Mouse (Mus musculus) retina, embryonic 14.5 days (tissue): ENCODE results near the gene Fer.

Experiments used
- DNase-seq: peaks from one replicate; pipeline ENCODE4 v3.0.0-alpha.2; 2015; ENCODE audit warnings: low spot score

Fer gene

DNA sequence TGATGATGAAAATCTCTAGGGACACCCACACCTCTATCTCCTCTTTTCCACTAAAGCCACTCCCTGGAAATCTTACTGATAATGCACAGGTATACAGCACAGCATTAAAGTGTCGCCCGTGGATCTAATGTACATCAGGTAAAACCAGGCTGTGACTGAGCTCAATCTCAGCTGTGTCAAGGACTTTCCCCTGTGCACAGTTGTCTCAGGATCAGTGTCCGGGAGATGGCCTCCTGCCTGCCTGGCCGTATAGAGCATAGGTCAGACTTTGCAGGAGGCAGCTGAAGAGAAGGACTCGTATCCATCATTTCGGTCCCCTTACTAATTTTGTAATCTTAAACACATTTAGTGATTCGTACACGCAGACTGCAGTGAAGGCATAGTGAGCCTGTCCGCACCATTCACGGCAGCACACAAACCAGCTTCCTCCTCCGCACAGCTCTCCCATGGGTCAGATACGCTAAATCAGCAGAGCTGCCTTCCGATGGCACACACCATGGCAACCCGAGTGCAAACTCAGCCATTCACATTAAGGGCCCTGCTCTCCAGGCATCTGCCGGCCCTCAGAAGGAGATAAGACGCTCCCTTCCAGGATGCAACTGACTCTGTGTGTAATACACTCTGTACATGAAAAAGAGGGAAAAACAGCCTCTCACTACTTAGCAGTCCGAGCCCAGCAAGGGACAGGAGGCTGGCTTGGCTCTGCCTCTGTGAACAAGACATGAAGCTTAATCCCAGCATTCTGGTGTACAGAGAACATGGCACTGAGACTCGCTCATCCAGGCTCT is 277.4 kb downstream of the Fer start:
- DNase-seq, result no peak

- no peak for DNase-seq
Measured at GRCm38 (mm10) chr17:64141856-64142255, 279.0 kb downstream of the Fer start.

DNA sequence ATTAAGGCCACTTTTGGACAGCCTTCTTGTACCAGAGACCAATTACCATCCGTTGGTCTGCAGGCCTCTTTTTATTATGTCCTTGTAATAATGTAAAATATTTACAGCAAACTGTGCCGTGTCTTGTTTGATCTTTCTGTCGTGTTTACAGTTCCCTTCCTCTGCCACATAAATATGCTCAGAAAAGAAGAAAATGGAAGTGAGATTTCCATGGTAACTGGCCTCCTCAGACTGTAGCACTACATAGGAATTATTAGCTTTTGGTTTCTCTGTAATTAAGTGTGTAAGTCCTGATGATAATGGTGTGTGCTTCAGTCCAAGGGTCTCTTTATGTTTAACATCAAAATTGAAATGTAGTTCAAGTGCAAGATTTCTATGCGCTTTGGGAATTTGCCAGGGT is 283.5 kb downstream of the Fer start:
- no peak for DNase-seq

- DNase-seq, result no peak
Measured at GRCm38 (mm10) chr17:64150717-64151116, 287.9 kb downstream of the Fer start.

DNA sequence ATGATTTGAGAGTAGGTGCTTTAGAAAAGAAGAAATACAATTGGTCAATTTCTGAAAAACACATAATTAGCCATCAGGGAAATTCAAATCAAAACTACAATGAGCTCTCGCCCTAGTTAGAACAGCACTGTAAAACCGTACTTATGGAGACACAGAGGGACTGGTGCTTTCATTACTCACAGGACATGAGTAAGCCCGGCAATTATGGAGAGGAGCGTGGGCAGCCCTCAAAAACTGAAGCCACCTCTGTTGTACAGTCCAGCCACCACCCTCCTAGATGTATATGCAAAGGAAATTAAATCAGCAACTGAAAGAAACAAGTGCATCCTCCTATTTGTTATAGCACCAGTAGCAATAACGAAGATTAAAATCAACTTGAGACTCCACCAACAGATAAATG is 304.9 kb downstream of the Fer start:
- DNase-seq, result no peak

DNA sequence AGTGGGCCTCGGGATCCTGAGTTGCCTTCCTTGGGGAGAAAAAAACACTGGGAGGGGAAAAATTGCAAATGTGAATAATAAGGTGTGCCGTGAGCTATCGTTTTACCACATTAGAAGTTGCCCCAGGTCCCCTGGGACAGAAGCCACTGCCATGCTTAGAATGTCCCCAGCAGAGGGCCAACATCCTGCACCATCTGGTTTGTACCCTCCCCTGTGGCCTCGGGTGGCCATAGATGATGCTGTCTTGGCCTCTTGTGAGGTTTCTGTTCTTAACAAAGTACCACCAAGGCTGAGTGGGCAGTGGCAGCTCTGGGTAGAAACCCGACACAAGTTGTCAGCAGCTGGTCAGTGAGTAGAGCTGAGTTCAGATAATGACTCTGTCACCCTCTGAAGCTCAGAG is 307.2 kb downstream of the Fer start:
- peak; percentile 49 for DNase-seq

DNA sequence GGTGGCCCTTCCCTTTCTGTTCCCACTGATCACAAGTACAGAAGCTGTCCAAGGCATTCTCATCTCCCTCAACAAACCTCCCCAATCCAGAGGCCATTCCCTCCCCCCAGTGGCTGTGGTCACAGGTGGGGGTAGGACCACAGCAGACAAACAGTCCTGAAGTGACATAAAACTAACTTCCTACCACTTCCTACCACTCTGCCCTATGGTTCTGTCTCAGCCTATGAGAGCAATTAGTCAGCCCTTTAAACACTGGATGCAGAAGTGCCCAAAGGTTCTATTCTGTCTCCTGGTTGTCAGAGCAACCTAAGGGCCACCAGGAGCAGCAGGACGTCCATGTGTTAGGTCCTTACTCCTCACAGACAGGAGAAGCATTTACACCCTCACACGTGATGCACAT is 309.6 kb downstream of the Fer start:
- no peak for DNase-seq

GRCm38 (mm10) chr17:64180546-64180945 is 317.7 kb downstream of the Fer start:
- DNase-seq, result no peak

DNA sequence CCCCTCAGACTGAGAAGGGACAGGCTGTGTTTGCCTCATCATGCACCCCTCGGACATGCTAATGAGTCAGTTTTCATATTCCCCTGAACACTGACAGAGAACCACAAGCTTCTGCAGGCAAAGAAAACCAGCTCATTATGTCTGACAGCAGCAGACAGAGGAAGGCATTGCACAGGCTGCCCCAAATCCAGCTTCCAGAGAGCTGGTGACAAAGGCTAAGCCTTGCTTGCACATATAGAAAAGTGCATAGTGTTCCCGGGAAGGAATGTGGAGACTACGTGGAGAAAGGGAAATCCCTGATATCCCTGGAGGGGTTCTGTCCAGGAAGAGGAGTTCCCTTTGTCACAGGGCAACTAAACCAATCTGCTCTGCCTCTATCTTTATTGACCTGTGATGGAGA is 318.4 kb downstream of the Fer start:
- no peak for DNase-seq

DNA sequence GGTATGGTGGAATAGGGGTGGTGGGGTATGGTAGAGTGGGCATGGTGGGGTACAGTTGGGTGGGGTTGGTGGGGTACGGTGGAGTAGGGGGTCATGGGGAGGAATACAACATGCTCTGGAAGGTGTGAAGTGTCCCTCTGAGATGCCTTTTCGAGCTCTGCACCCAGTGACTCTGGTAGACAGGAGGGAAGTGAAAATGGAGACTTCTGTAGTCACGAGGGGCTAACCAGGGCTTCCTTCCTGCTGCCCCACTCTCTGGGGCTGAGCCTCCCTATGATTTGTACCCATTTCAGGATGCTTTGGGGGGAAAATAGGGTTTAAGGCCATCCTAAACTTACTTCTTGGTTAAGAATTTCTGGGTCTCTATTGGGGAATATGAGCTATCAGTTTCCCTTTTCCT is 319.7 kb downstream of the Fer start:
- no peak for DNase-seq

GRCm38 (mm10) chr17:64183196-64183595 is 320.3 kb downstream of the Fer start:
- peak; percentile 15 for DNase-seq
